Mouse (Mus musculus): ENCODE measurements around the gene Trpv3. TPM values are rescaled to one million over a fixed set of nuclear protein-coding genes. Genes with fewer than 3 reads are reported as not detected.

Gene Trpv3
- under 1 TPM in 1 of 2 experiments, not detected in 1; 0.05 TPM for polyA plus RNA-seq (2017; shearing (Covaris generic))

GRCm38 (mm10) chr11:73267267-73267666 is at the start of gene Trpv3:
Gene Trpv3 (plus strand): TSS chr11:73267388.

GRCm38 (mm10) chr11:73233992-73234391 is 33.2 kb upstream of the Trpv3 start, which contains the start of gene Trpv1:
Gene Trpv1 (plus strand): TSS chr11:73234292.

GRCm38 (mm10) chr11:73329442-73329841 is 62.3 kb downstream of the Trpv3 start, which contains the start of the genes Aspa, Gm49340 and Spata22:
Gene Aspa (minus strand): TSS chr11:73329596.
Gene Gm49340 (plus strand): TSS chr11:73329741.
Gene Spata22 (plus strand): TSS chr11:73329741.

Other genes starting within 250 kb of the Trpv3 start
- gene Camkk1, start 248.4 kb upstream of the Trpv3 start, polyA plus RNA-seq (2017; shearing (Covaris generic)): 1 to 10 TPM; 4.3 to 6.2 TPM
- gene Ncbp3, start 219.6 kb upstream of the Trpv3 start, polyA plus RNA-seq (2017; shearing (Covaris generic)): 10 to 100 TPM; 14.9 to 18.5 TPM
- 100 to 1,000 TPM in 1 of 2 experiments, 10 to 100 TPM in 1; 37.2 to 255 TPM for gene Itgae, start 176.8 kb upstream of the Trpv3 start, polyA plus RNA-seq (2017; shearing (Covaris generic))
- gene Haspin, start 129.1 kb upstream of the Trpv3 start, polyA plus RNA-seq (2017; shearing (Covaris generic)): 10 to 100 TPM; 14.4 to 20.1 TPM
- under 1 TPM; 0.19 to 0.61 TPM for gene P2rx5, start 107.0 kb upstream of the Trpv3 start, polyA plus RNA-seq (2017; shearing (Covaris generic))
- gene Emc6, start 90.4 kb upstream of the Trpv3 start, polyA plus RNA-seq (2017; shearing (Covaris generic)): 100 to 1,000 TPM in 1 of 2 experiments, 10 to 100 TPM in 1; 60.0 to 102 TPM
- 10 to 100 TPM; 29.9 to 32.4 TPM for gene Tax1bp3, start 90.3 kb upstream of the Trpv3 start, polyA plus RNA-seq (2017; shearing (Covaris generic))
- 10 to 100 TPM; 11.4 to 11.7 TPM for gene Ctns, start 68.3 kb upstream of the Trpv3 start, polyA plus RNA-seq (2017; shearing (Covaris generic))
- 1 to 10 TPM; 6.0 to 7.6 TPM for gene Shpk, start 67.9 kb upstream of the Trpv3 start, polyA plus RNA-seq (2017; shearing (Covaris generic))
- gene Trpv1, start 33.1 kb upstream of the Trpv3 start, polyA plus RNA-seq (2017; shearing (Covaris generic)): not detected
- gene Aspa, start 62.2 kb downstream of the Trpv3 start, polyA plus RNA-seq (2017; shearing (Covaris generic)): under 1 TPM in 1 of 2 experiments, not detected in 1; 0.16 TPM
- gene Gm49340, start 62.4 kb downstream of the Trpv3 start, polyA plus RNA-seq (2017; shearing (Covaris generic)): not detected
- gene Spata22, start 62.4 kb downstream of the Trpv3 start, polyA plus RNA-seq (2017; shearing (Covaris generic)): not detected
- under 1 TPM in 1 of 2 experiments, not detected in 1; 0.07 TPM for gene Olfr20, start 83.4 kb downstream of the Trpv3 start, polyA plus RNA-seq (2017; shearing (Covaris generic))
- not detected for gene Olfr376, start 103.9 kb downstream of the Trpv3 start, polyA plus RNA-seq (2017; shearing (Covaris generic))
- not detected for gene Olfr1, start 132.2 kb downstream of the Trpv3 start, polyA plus RNA-seq (2017; shearing (Covaris generic))
- gene Olfr378, start 161.1 kb downstream of the Trpv3 start, polyA plus RNA-seq (2017; shearing (Covaris generic)): not detected
- under 1 TPM in 1 of 2 experiments, not detected in 1; 0.10 TPM for gene Olfr380, start 190.1 kb downstream of the Trpv3 start, polyA plus RNA-seq (2017; shearing (Covaris generic))
- gene Olfr381, start 224.2 kb downstream of the Trpv3 start, polyA plus RNA-seq (2017; shearing (Covaris generic)): not detected
- not detected for gene Olfr382, start 249.8 kb downstream of the Trpv3 start, polyA plus RNA-seq (2017; shearing (Covaris generic))